Mouse (Mus musculus) heart, embryonic 12.5 days (tissue): ENCODE results near the gene Prok2. TPM values are rescaled to one million over a fixed set of nuclear protein-coding genes. Genes with fewer than 3 reads are reported as not detected.
A peak's percentile ranks its signal among the peaks of the same experiment; 100 is the strongest.

Source experiments
- ATAC-seq: fragments of 200-750 bp; cut with Nextera tagmentation; 2 replicates; pipeline ENCODE4 v1.8.0; 2017; ENCODE audit warnings: moderate TSS enrichment, moderate library complexity; ENCODE audit not compliant: insufficient number of reproducible peaks, low FRiP score
- H3K27ac ChIP-seq: fragments of 300-500 bp; sonication (generic); 2 replicates; pipeline ENCODE4 v1.5.1; 2016; ENCODE audit warnings: mild to moderate bottlenecking, moderate library complexity; ENCODE audit not compliant: poor library complexity, severe bottlenecking
- H3K27me3 ChIP-seq: fragments of 300-500 bp; sonication (generic); replicated peaks from 2 replicates; pipeline ENCODE4 v1.6.1; 2016; ENCODE audit warnings: mild to moderate bottlenecking, moderate library complexity
- H3K36me3 ChIP-seq: fragments of 300-500 bp; sonication (generic); 2 replicates; pipeline ENCODE4 v1.6.1; 2016; ENCODE audit warnings: mild to moderate bottlenecking, moderate library complexity
- H3K4me1 ChIP-seq: fragments of 300-500 bp; sonication (generic); replicated peaks from 2 replicates; pipeline ENCODE4 v1.6.1; 2016; ENCODE audit warnings: mild to moderate bottlenecking
- H3K4me2 ChIP-seq: fragments of 300-500 bp; sonication (generic); 2 replicates; pipeline ENCODE4 v1.6.1; 2016; ENCODE audit warnings: mild to moderate bottlenecking, moderate library complexity
- H3K4me3 ChIP-seq: fragments of 300-500 bp; sonication (generic); 2 replicates; pipeline ENCODE4 v1.5.1; 2016; ENCODE audit warnings: mild to moderate bottlenecking
- H3K9ac ChIP-seq: fragments of 300-500 bp; sonication (generic); 2 replicates; pipeline ENCODE4 v1.6.1; 2016; ENCODE audit warnings: mild to moderate bottlenecking, moderate library complexity
- H3K9me3 ChIP-seq: fragments of 300-500 bp; sonication (generic); replicated peaks from 2 replicates; pipeline ENCODE4 v1.6.1; 2016; ENCODE audit warnings: mild to moderate bottlenecking, moderate library complexity
- WGBS: fragments of 180-500 bp; shearing (Covaris S2); methylation state at CpG from one replicate; pipeline ENCODE4 v1.1.7; 2016; 5-methylcytosine and 5-hydroxymethylcytosine counted together
- polyA plus RNA-seq: library from polyadenylated mRNA; unstranded; fragments of >200 nt; fragmentation: Nextera tagmentation; extraction: Ambion mirVana; gene quantifications from 2 replicates; pipeline ENCODE4 v1.2.1, GENCODE M21; 2016

The Prok2 gene
- not detected in 2 replicates for polyA plus RNA-seq

DNA sequence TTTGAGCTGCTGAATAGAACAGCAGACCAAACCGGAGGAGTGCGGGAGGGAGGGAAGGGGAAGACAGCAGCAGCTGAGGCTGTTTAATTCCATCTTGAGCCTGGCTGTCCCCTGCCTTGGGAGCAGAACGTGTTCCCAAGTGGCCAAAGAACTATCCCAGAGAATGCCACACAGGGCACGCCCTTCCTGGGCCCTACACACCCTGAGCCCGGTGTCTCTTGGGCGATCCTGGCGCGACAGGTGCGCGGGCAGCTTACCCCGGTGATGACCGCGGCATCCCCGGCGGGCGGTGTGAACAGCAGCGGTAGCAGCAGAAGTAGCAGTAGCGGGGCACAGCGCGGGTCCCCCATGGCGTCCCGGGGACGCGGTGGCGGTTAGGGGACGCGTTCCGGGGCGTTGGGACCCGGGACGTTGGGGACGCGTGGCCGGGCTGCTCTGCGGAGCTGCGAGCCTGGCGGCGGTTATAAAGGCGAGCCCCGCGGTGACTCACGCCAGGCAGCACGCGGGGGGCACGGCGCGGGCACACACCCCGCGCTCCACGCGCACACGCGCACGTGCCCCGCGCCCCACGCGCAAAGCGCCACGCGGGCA lies at the start of gene Prok2:
Gene Prok2 (minus strand): TSS at position 422 of the 591 bp plus-strand sequence.
- ATAC-seq, result no peak
- Histone ChIP-seq H3K27ac (no peak within 1 kb of the TSS), H3K27me3 (peaks cover 69% of the 10 kb centered on the region), H3K4me2 (peak within 1 kb of the TSS; percentile 97), H3K36me3 (no peaks in the 10 kb centered on the region), H3K4me3 (peak within 1 kb of the TSS; percentile 54), H3K4me1 (peaks cover 16% of the 10 kb centered on the region), H3K9ac (peak within 1 kb of the TSS; percentile 46), H3K9me3 (no peaks in the 10 kb centered on the region)
- WGBS, result under 1% methylated on average over 42 of the region's 61 CpGs

DNA sequence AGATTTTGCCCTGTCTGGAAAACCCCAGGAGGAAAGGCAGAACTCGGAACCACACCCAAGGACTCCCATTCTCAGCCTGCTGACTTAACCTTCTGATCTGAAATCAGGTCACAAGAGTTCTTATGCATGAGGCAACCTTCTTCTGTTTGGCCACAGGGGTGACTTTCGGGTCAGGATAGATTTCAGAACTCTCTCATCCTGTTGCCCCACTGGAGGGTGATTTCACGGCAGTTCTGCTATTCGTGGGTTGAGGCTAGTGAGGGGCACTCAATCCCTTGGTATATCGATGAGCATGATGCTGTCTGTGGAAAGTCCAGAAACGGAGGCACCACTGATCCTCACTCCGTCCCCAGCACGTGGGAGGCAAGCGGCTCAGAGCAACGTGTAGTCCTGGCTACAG lies 48.5 kb upstream of the Prok2 start:
- Histone ChIP-seq H3K9me3 (no peaks in the 10 kb centered on the region), H3K27ac (no peak overlapping the region), H3K36me3 (no peaks in the 10 kb centered on the region), H3K4me2 (no peak overlapping the region), H3K4me1 (peaks cover 7% of the 10 kb centered on the region), H3K9ac (no peak overlapping the region), H3K27me3 (peaks cover 8% of the 10 kb centered on the region), H3K4me3 (no peak overlapping the region)
- WGBS, result 73% methylated on average over 10 of the region's 10 CpGs
- no peak for ATAC-seq

GRCm38 (mm10) chr6:99768495-99768894 lies 42.3 kb upstream of the Prok2 start:
- H3K4me2 ChIP-seq, result no peak overlapping the region
- no peaks in the 10 kb centered on the region for H3K4me1 ChIP-seq
- H3K4me3 ChIP-seq, result no peak overlapping the region
- no peak overlapping the region for H3K9ac ChIP-seq
- ATAC-seq, result no peak
- no peaks in the 10 kb centered on the region for H3K36me3 ChIP-seq
- H3K9me3 ChIP-seq, result no peaks in the 10 kb centered on the region
- 45% methylated on average over 5 of the region's 5 CpGs for WGBS
- H3K27ac ChIP-seq, result no peak overlapping the region
- peaks cover 5% of the 10 kb centered on the region for H3K27me3 ChIP-seq

DNA sequence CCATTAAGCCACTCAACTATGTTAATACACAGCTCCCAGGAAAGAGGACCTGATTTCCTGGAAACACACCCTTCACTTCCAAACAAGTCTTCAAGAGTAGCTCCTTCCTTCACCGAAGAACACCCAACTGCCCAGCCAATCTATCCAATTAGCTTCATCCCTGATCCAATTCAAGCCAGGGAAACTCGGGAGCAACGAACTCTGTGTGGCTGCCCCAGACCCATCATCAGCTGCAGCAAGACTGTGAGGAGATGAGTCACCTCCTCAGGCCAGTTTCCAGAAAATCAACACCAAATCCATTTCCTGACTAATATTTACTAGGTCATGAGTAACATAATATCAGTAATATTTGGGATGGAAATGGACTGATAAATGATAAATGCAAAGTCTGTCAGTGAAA lies 38.7 kb upstream of the Prok2 start:
- Histone ChIP-seq H3K27me3 (peaks cover 5% of the 10 kb centered on the region), H3K27ac (no peak overlapping the region), H3K36me3 (no peaks in the 10 kb centered on the region), H3K4me3 (no peak overlapping the region), H3K4me2 (no peak overlapping the region), H3K9me3 (no peaks in the 10 kb centered on the region), H3K9ac (no peak overlapping the region), H3K4me1 (no peaks in the 10 kb centered on the region)
- WGBS, result 69% methylated on average over 3 of the region's 3 CpGs
- ATAC-seq, result no peak

GRCm38 (mm10) chr6:99762069-99762985 lies 36.1 kb upstream of the Prok2 start:
- Histone ChIP-seq H3K27me3 (peaks cover 5% of the 10 kb centered on the region; the same call in 1 of the 2 replicates), H3K4me1 (no peaks in the 10 kb centered on the region), H3K9ac (no peak overlapping the region), H3K4me2 (no peak overlapping the region), H3K9me3 (peaks cover 5% of the 10 kb centered on the region; the same call in 1 of the 2 replicates), H3K27ac (no peak overlapping the region), H3K4me3 (no peak overlapping the region), H3K36me3 (no peaks in the 10 kb centered on the region)
- 66% methylated on average over 14 of the region's 14 CpGs for WGBS
- no peak for ATAC-seq

DNA sequence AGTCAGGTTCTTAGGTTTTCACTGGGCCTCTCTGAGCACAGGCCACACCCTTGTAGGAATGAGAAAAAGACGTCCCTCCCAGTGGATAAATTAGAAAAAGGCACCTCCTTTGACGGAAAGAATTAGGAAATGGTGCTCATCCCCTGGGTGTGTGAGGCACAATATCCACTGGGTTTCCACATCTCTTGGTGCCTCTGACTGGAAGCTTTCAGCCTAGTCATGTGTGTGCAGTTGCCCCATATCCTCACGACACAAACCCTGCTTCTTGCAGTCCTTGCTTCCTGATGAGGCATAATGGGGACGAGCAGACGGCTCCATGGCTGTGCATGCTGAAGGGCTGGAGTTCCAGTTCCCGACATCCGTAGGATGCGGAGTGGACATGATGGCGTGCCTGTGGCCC lies 29.9 kb upstream of the Prok2 start:
- Histone ChIP-seq H3K36me3 (no peaks in the 10 kb centered on the region), H3K4me3 (no peak overlapping the region), H3K9ac (no peak overlapping the region), H3K27ac (no peak overlapping the region), H3K4me2 (no peak overlapping the region), H3K4me1 (no peaks in the 10 kb centered on the region), H3K27me3 (peaks cover 21% of the 10 kb centered on the region; the same call in 1 of the 2 replicates), H3K9me3 (peaks cover 5% of the 10 kb centered on the region; the same call in 1 of the 2 replicates)
- no peak for ATAC-seq
- WGBS, result 76% methylated on average over 9 of the region's 9 CpGs

- Histone ChIP-seq H3K36me3 (no peaks in the 10 kb centered on the region), H3K9me3 (no peaks in the 10 kb centered on the region), H3K4me1 (0 out of 2 replicates have a peak, but pooled peaks cover 3% of the 10 kb centered on the region), H3K9ac (no peak overlapping the region), H3K27me3 (peaks cover 21% of the 10 kb centered on the region; the same call in 1 of the 2 replicates), H3K27ac (no peak overlapping the region), H3K4me2 (no peak overlapping the region), H3K4me3 (no peak overlapping the region)
- 59% methylated on average over 6 of the region's 6 CpGs for WGBS
- ATAC-seq, result no peak
These were observed 25.1 kb upstream of the Prok2 start for GRCm38 (mm10) chr6:99751308-99751707.

GRCm38 (mm10) chr6:99746275-99746674 lies 20.1 kb upstream of the Prok2 start:
- no peak for ATAC-seq
- Histone ChIP-seq H3K4me3 (no peak overlapping the region), H3K9me3 (no peaks in the 10 kb centered on the region), H3K9ac (no peak overlapping the region), H3K27ac (no peak overlapping the region), H3K27me3 (peaks cover under 1% of the 10 kb centered on the region; the same call in 1 of the 2 replicates), H3K4me2 (no peak overlapping the region), H3K36me3 (no peaks in the 10 kb centered on the region), H3K4me1 (0 out of 2 replicates have a peak, but pooled peaks cover 3% of the 10 kb centered on the region)
- 76% methylated on average over 5 of the region's 5 CpGs for WGBS

- Histone ChIP-seq H3K9ac (no peak overlapping the region), H3K36me3 (no peaks in the 10 kb centered on the region), H3K4me2 (no peak overlapping the region), H3K27ac (no peak overlapping the region), H3K9me3 (no peaks in the 10 kb centered on the region), H3K4me1 (0 out of 2 replicates have a peak, but pooled peaks cover 3% of the 10 kb centered on the region), H3K27me3 (no peaks in the 10 kb centered on the region), H3K4me3 (no peak overlapping the region)
- ATAC-seq, result no peak
- 81% methylated on average over 3 of the region's 3 CpGs for WGBS
These were observed 16.7 kb upstream of the Prok2 start for GRCm38 (mm10) chr6:99742866-99743265.

DNA sequence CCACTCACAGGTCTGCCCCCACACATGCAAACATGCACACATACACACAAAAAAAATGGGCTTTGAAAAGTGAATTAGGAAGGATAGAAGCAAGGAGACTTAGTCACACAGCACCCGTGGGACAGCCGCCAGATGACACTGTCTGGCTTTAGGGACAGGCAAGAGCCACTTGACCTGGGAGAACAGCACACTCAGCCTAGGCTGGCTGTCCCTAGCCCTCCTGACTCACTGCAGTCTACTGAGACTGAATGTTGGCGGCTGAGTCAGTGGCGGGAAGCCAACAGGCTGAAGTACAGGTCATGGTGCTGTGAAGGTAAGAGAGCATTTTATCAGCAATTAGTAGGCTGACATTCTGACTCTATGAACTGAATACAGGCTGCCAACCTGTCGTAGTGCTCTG lies 8.5 kb upstream of the Prok2 start:
- H3K27me3 ChIP-seq, result peaks cover 22% of the 10 kb centered on the region
- H3K36me3 ChIP-seq, result no peaks in the 10 kb centered on the region
- H3K27ac ChIP-seq, result no peak overlapping the region
- H3K9ac ChIP-seq, result no peak overlapping the region
- 58% methylated on average over 5 of the region's 5 CpGs for WGBS
- H3K4me1 ChIP-seq, result no peaks in the 10 kb centered on the region
- ATAC-seq, result no peak
- no peak overlapping the region for H3K4me3 ChIP-seq
- no peak overlapping the region for H3K4me2 ChIP-seq
- H3K9me3 ChIP-seq, result no peaks in the 10 kb centered on the region

DNA sequence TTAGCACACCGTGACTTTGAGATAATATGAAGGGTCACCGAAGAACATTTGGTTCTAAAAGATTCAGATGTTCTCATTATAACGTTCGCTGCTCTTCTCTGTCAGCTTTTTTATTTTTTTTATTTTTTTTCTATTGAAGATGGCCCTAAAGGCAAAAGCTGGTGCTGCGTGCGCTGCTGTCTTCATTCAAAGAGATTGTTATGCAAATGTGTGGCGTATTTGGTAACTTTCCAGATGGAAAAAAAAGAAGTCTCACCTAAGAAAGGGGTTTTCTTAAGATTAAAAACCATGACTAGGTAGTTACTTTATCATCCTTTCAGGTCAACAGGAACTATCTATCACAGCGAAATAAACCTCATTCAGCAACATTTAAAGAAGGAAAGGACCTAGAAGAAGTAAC lies 6.5 kb upstream of the Prok2 start:
- no peak for ATAC-seq
- Histone ChIP-seq H3K4me2 (no peak overlapping the region), H3K9me3 (no peaks in the 10 kb centered on the region), H3K4me1 (no peaks in the 10 kb centered on the region), H3K36me3 (no peaks in the 10 kb centered on the region), H3K27me3 (peaks cover 41% of the 10 kb centered on the region), H3K4me3 (no peak overlapping the region), H3K9ac (no peak overlapping the region), H3K27ac (no peak overlapping the region)
- 79% methylated on average over 8 of the region's 8 CpGs for WGBS
